Mouse (Mus musculus): Measurements from ENCODE around the gene Gm27021.
"Not testable (repeated sequence)": the region's sequence is repeated elsewhere in the genome, so short reads cannot be mapped to it uniquely, and the experiment has no call there.

- peak; percentile 81 for TF ChIP-seq CTCF (IDR thresholded peaks at IDR 0.05; ENCODE audit: low read depth)
- TF ChIP-seq EP300 (optimal IDR thresholded peaks at IDR 0.05) = not testable (repeated sequence)
Observed at GRCm38 (mm10) chr8:120680405-120680804, 12.5 kb upstream of the Gm27021 start.

All from stomach, postnatal 0 days (tissue).